Mouse (Mus musculus): Measurements from ENCODE around the gene Ms4a18.

DNA sequence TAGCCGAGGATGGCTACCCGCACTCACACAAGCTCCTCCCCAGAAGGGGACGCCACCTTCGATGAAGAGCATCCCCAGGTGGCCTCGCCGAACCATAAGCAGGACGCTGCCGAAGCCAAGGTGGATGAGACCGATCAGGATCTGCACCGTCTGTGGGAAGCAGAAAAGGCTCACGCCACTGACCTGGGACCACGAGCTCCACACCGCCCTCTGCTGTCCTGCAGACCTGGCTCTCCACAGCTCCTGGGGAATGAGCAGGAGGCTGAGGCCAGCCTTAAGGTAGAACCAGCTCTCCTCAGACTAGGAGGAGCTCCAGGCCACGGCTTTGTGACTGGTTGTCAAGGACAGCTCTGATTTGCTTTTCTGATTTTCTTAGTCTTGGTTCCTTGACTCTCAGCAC, 34.7 kb downstream of the Ms4a18 start:
- TF ChIP-seq CTCF (IDR thresholded peaks at IDR 0.05; ENCODE audit: insufficient read depth, low read length) (peak; percentile 67), POLR2A (IDR thresholded peaks at IDR 0.05; ENCODE audit: borderline replicate concordance, extremely low read depth, low read depth, low read length) (no peak)

Measured in lung, adult 2 months (tissue).